Mouse (Mus musculus) heart, embryonic 11.5 days (tissue): ENCODE measurements around the gene Trim75. TPM values are rescaled to one million over a fixed set of nuclear protein-coding genes. Genes with fewer than 3 reads are reported as not detected.

Experiments
- polyA plus RNA-seq: library from polyadenylated mRNA; unstranded; fragments of >200 nt; fragmentation: Nextera tagmentation; extraction: Ambion mirVana; gene quantifications from 2 replicates; pipeline ENCODE4 v1.2.1, GENCODE M21; 2014

Gene Trim75
- polyA plus RNA-seq, 1 experiment from 2014 or later: 0.10 TPM

Other genes starting within 250 kb of the Trim75 start
- gene Klhl2, start 137.8 kb downstream of the Trim75 start, polyA plus RNA-seq: 10.8 and 12.6 TPM in 2 replicates
- gene Tmem192, start 40.6 kb downstream of the Trim75 start, polyA plus RNA-seq: 24.8 and 26.8 TPM in 2 replicates
- 0.30 and 0.35 TPM in 2 replicates for gene Trim61, start 30.7 kb upstream of the Trim75 start, polyA plus RNA-seq
- gene Trim60, start 30.8 kb upstream of the Trim75 start, polyA plus RNA-seq: not detected in 2 replicates
- 22.2 and 26.3 TPM in 2 replicates for gene Apela, start 49.5 kb upstream of the Trim75 start, polyA plus RNA-seq
- gene Gm10663, start 87.2 kb upstream of the Trim75 start, polyA plus RNA-seq: not detected in 2 replicates
- gene BC030870, start 141.7 kb upstream of the Trim75 start, polyA plus RNA-seq: not detected in 2 replicates